Mouse (Mus musculus) adrenal gland, adult 18-20 months (tissue): ENCODE measurements at regions not wholly inside any gene's neighbourhood (a gene's known extent, or its start where the extent isn't known, plus 50 kb on each side); places are given as distances from the start of the nearest gene placed in this dataset.

ENCODE experiments used
- DNase-seq, 2 experiments: peaks; one replicate each; pipeline ENCODE4 v3.0.0; 2021 to 2022; ENCODE audit warnings: low spot score in 2 of 2

- DNase-seq = no peak
These were observed 873.6 kb downstream of the Epha4 start for GRCm38 (mm10) chr1:76641181-76641711.

- DNase-seq = no peak
These were observed 872.2 kb downstream of the Epha4 start for GRCm38 (mm10) chr1:76642703-76643102.

- no peak for DNase-seq
These were observed 870.0 kb downstream of the Epha4 start for GRCm38 (mm10) chr1:76644895-76645294.

- no peak for DNase-seq
These were observed 860.1 kb downstream of the Epha4 start for GRCm38 (mm10) chr1:76654826-76655225.

- peak; percentile 19 to 21 for DNase-seq
These were observed 856.7 kb downstream of the Epha4 start for GRCm38 (mm10) chr1:76658228-76658627.

- DNase-seq = no peak
These were observed 854.7 kb downstream of the Epha4 start for GRCm38 (mm10) chr1:76660146-76660545.

- DNase-seq = no peak
These were observed 850.5 kb downstream of the Epha4 start for GRCm38 (mm10) chr1:76664381-76664780.

GRCm38 (mm10) chr1:76676836-76677235 lies 838.1 kb downstream of the Epha4 start:
- no peak for DNase-seq

- DNase-seq = no peak
These were observed 809.3 kb downstream of the Epha4 start for GRCm38 (mm10) chr1:76705556-76705955.

GRCm38 (mm10) chr1:76717639-76718292 lies 797.1 kb downstream of the Epha4 start:
- DNase-seq = no peak

GRCm38 (mm10) chr1:76724453-76724852 lies 790.4 kb downstream of the Epha4 start:
- no peak for DNase-seq

GRCm38 (mm10) chr1:76737003-76737402 lies 777.9 kb downstream of the Epha4 start:
- no peak for DNase-seq

GRCm38 (mm10) chr1:76737663-76738062 lies 777.2 kb downstream of the Epha4 start:
- DNase-seq = no peak

- DNase-seq = no peak
These were observed 742.2 kb downstream of the Epha4 start for GRCm38 (mm10) chr1:76772694-76773093.

GRCm38 (mm10) chr1:76786871-76787270 lies 728.0 kb downstream of the Epha4 start:
- no peak for DNase-seq

GRCm38 (mm10) chr1:76793438-76793837 lies 721.5 kb downstream of the Epha4 start:
- DNase-seq = no peak

GRCm38 (mm10) chr1:76819906-76820305 lies 695.0 kb downstream of the Epha4 start:
- DNase-seq = no peak

GRCm38 (mm10) chr1:76821610-76822009 lies 693.3 kb downstream of the Epha4 start:
- no peak for DNase-seq

GRCm38 (mm10) chr1:76829690-76830089 lies 685.2 kb downstream of the Epha4 start:
- DNase-seq = no peak

- DNase-seq = no peak
These were observed 682.6 kb downstream of the Epha4 start for GRCm38 (mm10) chr1:76832311-76832710.

GRCm38 (mm10) chr1:76835028-76835683 lies 679.7 kb downstream of the Epha4 start:
- DNase-seq = no peak

GRCm38 (mm10) chr1:76849346-76849745 lies 665.5 kb downstream of the Epha4 start:
- DNase-seq = no peak
